Mouse (Mus musculus) A20 (cell line): ENCODE data around the gene Olfr938.

Experiments
- DNase-seq: peaks from one replicate; pipeline ENCODE4 v3.0.0-alpha.2; 2011; ENCODE audit warnings: low read depth, low spot score

The Olfr938 gene

DNA sequence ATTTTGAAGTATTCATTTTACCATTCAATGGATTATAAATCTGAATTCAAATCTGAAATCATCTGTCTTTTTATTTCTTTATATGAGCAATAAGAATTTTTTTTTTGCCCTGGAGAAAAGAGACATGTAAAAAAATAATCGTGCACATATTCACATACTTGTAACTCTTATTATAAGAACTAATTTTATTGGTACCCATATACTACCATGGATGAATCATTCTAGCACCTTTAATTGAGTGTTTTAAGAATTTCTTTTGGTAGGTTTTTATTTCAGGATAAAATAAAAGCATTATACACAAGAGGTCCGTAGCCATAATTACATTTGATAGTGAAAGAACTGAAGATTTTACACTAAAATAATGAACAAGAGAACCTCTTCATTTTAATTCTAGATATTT lies at the start of gene Olfr938:
TSS of gene Olfr938 (minus strand) at position 101 of the 400 bp plus-strand sequence.
- DNase-seq = no peak

DNA sequence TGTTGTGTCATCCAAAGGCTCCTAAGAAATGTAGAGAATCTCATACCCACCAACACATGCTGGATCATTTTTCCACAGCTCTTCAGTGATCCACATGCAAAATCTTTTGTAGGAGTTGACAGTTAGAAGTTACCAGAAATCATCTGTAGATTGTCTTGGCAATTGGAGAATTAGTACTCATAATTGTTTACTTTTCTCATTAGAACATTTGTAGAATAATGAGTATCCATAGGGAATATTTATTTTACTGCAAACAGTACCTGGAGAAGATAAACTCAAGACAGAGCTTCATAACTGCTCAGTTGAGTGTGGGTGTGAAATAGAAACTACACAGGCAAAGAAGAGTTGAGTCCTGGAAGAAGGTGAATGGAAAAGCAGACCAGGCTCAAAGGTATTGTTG lies 49.1 kb upstream of the Olfr938 start, which contains the start of gene Olfr27:
TSS of gene Olfr27 (plus strand) at position 301 of the 400 bp plus-strand sequence.
- no peak for DNase-seq

DNA sequence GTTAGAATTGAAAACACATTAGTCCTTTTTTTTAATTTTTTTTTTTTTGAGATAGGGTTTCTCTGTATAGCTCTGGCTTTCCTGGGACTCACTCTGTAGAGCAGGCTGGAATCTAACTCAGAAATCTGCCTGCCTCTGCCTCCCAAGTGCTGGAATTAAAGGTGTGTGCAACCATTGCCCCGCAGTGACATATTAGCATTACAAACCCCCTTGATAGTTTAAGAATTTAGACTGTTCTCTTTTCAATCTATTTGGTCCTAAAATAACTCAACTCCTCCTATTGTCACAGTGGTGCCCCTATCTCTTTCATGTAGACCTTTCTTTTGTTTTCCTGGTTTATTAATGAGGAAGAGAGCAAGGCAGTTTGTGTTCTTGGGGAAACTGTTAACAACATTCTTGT lies 48.6 kb upstream of the Olfr938 start:
- no peak for DNase-seq

DNA sequence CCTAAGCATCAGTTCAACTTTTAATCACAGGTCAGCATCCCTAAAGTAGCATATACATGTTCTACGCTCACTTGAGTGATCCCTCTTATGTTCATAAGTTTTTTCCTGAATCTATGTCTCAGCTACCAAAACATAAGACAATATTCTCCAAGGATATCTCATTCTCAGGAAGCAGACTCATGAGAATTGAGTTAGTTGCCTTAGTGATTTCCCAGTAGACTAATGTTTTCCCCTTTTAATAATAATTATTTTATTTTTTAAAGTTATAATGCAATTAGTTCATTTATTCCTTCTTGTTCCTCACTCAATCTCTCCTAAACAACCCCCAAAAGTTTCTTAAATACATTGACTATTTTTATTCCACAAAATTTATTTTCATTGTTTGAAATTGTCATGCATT lies 13.8 kb downstream of the Olfr938 start, which contains the start of gene Olfr937:
TSS of gene Olfr937 (minus strand) at position 101 of the 400 bp plus-strand sequence.
- no peak for DNase-seq
